In the genomic region with DNA sequence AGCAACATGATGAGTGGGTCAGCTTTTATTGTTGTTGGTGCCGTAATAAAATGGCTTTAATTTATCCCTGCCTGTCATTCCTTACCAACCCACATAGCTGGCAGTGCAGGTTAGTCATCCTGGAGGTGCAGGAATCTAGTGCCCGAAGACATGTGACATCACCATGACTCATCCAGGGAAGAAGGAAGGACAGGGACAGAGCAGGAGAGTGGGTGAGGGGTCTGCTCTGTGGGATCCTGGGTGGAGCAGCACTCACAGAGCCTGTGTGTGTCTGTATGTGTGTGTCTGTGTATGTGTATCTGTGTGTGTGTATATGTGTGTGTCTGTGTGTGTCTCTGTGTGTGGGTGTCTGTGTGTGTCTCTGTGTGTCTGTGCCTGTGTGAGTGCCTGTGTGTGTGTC, we compare ENCODE assay signal across 14 mouse cellular contexts. TPM values are rescaled to one million over a fixed set of nuclear protein-coding genes. Genes with fewer than 3 reads are reported as not detected.
DNase-seq lines count a peak whose midpoint lies in the region; ATAC-seq and TF ChIP-seq lines count a peak whose summit lies in the region.
"Had no signal": no experiment of that assay in that cellular context is flagged by ENCODE, and none has a peak within 500 bp of the region (broad histone marks: within the 10 kb centered on the region; RNA-seq: fewer than 3 reads in every experiment).

No protein-coding gene starts in this region.

- 85% methylated on average over 2 of the region's 2 CpGs for WGBS in forebrain, embryonic 13.5 days
- 84% methylated on average over 2 of the region's 2 CpGs for WGBS in forebrain, embryonic 11.5 days
- 86% methylated on average over 2 of the region's 2 CpGs for WGBS in midbrain, embryonic 13.5 days
- WGBS in midbrain, embryonic 10.5 days = 87% methylated on average over 2 of the region's 2 CpGs
- WGBS in embryonic facial prominence, embryonic 12.5 days = 85% methylated on average over 2 of the region's 2 CpGs
- 55% methylated on average over 2 of the region's 2 CpGs for WGBS in stomach, postnatal 0 days

- no peak overlapping the region for H3K27ac ChIP-seq in forebrain, embryonic 13.5 days
- H3K27ac ChIP-seq in forebrain, embryonic 11.5 days (ENCODE audit: low read depth, low read length) = no peak overlapping the region
- H3K27ac ChIP-seq in midbrain, embryonic 13.5 days = no peak overlapping the region
- H3K27ac ChIP-seq in midbrain, embryonic 10.5 days (replicated peaks) = no peak overlapping the region
- H3K27ac ChIP-seq in embryonic facial prominence, embryonic 12.5 days = 0 out of 2 replicates have a peak overlapping the region, but pooled peaks have one; percentile 11
- no peak overlapping the region for H3K27ac ChIP-seq in stomach, postnatal 0 days (replicated peaks)
- H3K27ac ChIP-seq: hindbrain, embryonic 13.5 days; liver, embryonic 13.5 days had no signal

- no peaks in the 10 kb centered on the region for H3K9me3 ChIP-seq in forebrain, embryonic 13.5 days (replicated peaks)
- H3K9me3 ChIP-seq in forebrain, embryonic 11.5 days (ENCODE audit: control insufficient read depth, low read length) = no peaks in the 10 kb centered on the region
- no peaks in the 10 kb centered on the region for H3K9me3 ChIP-seq in midbrain, embryonic 13.5 days
- no peaks in the 10 kb centered on the region for H3K9me3 ChIP-seq in midbrain, embryonic 10.5 days (replicated peaks)
- H3K9me3 ChIP-seq in embryonic facial prominence, embryonic 12.5 days = no peaks in the 10 kb centered on the region
- no peaks in the 10 kb centered on the region for H3K9me3 ChIP-seq in stomach, postnatal 0 days (ENCODE audit: control insufficient read depth, low read length)
- H3K9me3 ChIP-seq: hindbrain, embryonic 13.5 days; liver, embryonic 13.5 days had no signal

- no peaks in the 10 kb centered on the region for H3K27me3 ChIP-seq in forebrain, embryonic 13.5 days
- no peaks in the 10 kb centered on the region for H3K27me3 ChIP-seq in forebrain, embryonic 11.5 days (ENCODE audit: control insufficient read depth, insufficient read depth, low read length)
- no peaks in the 10 kb centered on the region for H3K27me3 ChIP-seq in midbrain, embryonic 13.5 days
- H3K27me3 ChIP-seq in midbrain, embryonic 10.5 days (ENCODE audit: low read depth, poor library complexity, severe bottlenecking) = no peaks in the 10 kb centered on the region
- H3K27me3 ChIP-seq in embryonic facial prominence, embryonic 12.5 days = no peaks in the 10 kb centered on the region
- no peaks in the 10 kb centered on the region for H3K27me3 ChIP-seq in stomach, postnatal 0 days (ENCODE audit: control insufficient read depth, insufficient read depth, low read length)
- H3K27me3 ChIP-seq: hindbrain, embryonic 13.5 days; liver, embryonic 13.5 days had no signal

- H3K4me1 ChIP-seq in forebrain, embryonic 13.5 days = no peaks in the 10 kb centered on the region
- H3K4me1 ChIP-seq in forebrain, embryonic 11.5 days (replicated peaks; ENCODE audit: control insufficient read depth, insufficient read depth, low read length) = no peaks in the 10 kb centered on the region
- H3K4me1 ChIP-seq in midbrain, embryonic 13.5 days (replicated peaks) = no peaks in the 10 kb centered on the region
- no peaks in the 10 kb centered on the region for H3K4me1 ChIP-seq in midbrain, embryonic 10.5 days
- no peaks in the 10 kb centered on the region for H3K4me1 ChIP-seq in embryonic facial prominence, embryonic 12.5 days
- H3K4me1 ChIP-seq in stomach, postnatal 0 days (replicated peaks; ENCODE audit: control insufficient read depth, insufficient read depth) = no peaks in the 10 kb centered on the region
- H3K4me1 ChIP-seq: hindbrain, embryonic 13.5 days; liver, embryonic 13.5 days had no signal

- peak; percentile 6; the same call in 1 of the 2 replicates for ATAC-seq in forebrain, embryonic 13.5 days
- no peak for ATAC-seq in forebrain, embryonic 11.5 days (replicated peaks; ENCODE audit: low FRiP score)
- 0 out of 2 replicates have a peak, but pooled peaks have one; percentile 27 for ATAC-seq in midbrain, embryonic 13.5 days
- ATAC-seq in embryonic facial prominence, embryonic 12.5 days (ENCODE audit: insufficient number of reproducible peaks, insufficient read depth, low FRiP score, low TSS enrichment) = peak; percentile 28; the same call in 1 of the 2 replicates
- peak; percentile 66; the same call in 1 of the 2 replicates for ATAC-seq in stomach, postnatal 0 days (ENCODE audit: low FRiP score, low TSS enrichment)

- H3K4me2 ChIP-seq in forebrain, embryonic 13.5 days = no peak overlapping the region
- H3K4me2 ChIP-seq in forebrain, embryonic 11.5 days (ENCODE audit: low read depth, low read length, severe bottlenecking) = no peak overlapping the region
- no peak overlapping the region for H3K4me2 ChIP-seq in midbrain, embryonic 13.5 days (replicated peaks)
- no peak overlapping the region for H3K4me2 ChIP-seq in embryonic facial prominence, embryonic 12.5 days (replicated peaks)
- no peak overlapping the region for H3K4me2 ChIP-seq in stomach, postnatal 0 days (replicated peaks; ENCODE audit: low read depth)
- H3K4me2 ChIP-seq: hindbrain, embryonic 13.5 days; liver, embryonic 13.5 days had no signal

- no peaks in the 10 kb centered on the region for H3K36me3 ChIP-seq in forebrain, embryonic 13.5 days (ENCODE audit: poor library complexity, severe bottlenecking)
- no peaks in the 10 kb centered on the region for H3K36me3 ChIP-seq in forebrain, embryonic 11.5 days (ENCODE audit: control insufficient read depth, insufficient read depth, low read length)
- no peaks in the 10 kb centered on the region for H3K36me3 ChIP-seq in midbrain, embryonic 13.5 days
- no peaks in the 10 kb centered on the region for H3K36me3 ChIP-seq in midbrain, embryonic 10.5 days
- no peaks in the 10 kb centered on the region for H3K36me3 ChIP-seq in embryonic facial prominence, embryonic 12.5 days
- H3K36me3 ChIP-seq in stomach, postnatal 0 days (ENCODE audit: control insufficient read depth, insufficient read depth, low read length) = no peaks in the 10 kb centered on the region
- H3K36me3 ChIP-seq: hindbrain, embryonic 13.5 days; liver, embryonic 13.5 days had no signal

- no peak overlapping the region for H3K9ac ChIP-seq in forebrain, embryonic 13.5 days
- no peak overlapping the region for H3K9ac ChIP-seq in forebrain, embryonic 11.5 days (ENCODE audit: low read length)
- no peak overlapping the region for H3K9ac ChIP-seq in midbrain, embryonic 13.5 days (replicated peaks)
- H3K9ac ChIP-seq in embryonic facial prominence, embryonic 12.5 days = no peak overlapping the region
- H3K9ac ChIP-seq in stomach, postnatal 0 days (ENCODE audit: low read length) = no peak overlapping the region
- H3K9ac ChIP-seq: hindbrain, embryonic 13.5 days; liver, embryonic 13.5 days had no signal

- H3K4me3 ChIP-seq in forebrain, embryonic 13.5 days = no peak overlapping the region
- H3K4me3 ChIP-seq in forebrain, embryonic 11.5 days (ENCODE audit: low read depth, low read length) = no peak overlapping the region
- H3K4me3 ChIP-seq in midbrain, embryonic 13.5 days (replicated peaks) = no peak overlapping the region
- H3K4me3 ChIP-seq in midbrain, embryonic 10.5 days = no peak overlapping the region
- no peak overlapping the region for H3K4me3 ChIP-seq in embryonic facial prominence, embryonic 12.5 days
- H3K4me3 ChIP-seq in stomach, postnatal 0 days (ENCODE audit: low read depth, low read length) = no peak overlapping the region
- H3K4me3 ChIP-seq: hindbrain, embryonic 13.5 days; liver, embryonic 13.5 days had no signal

- no peak for TF ChIP-seq EP300 in stomach, postnatal 0 days (optimal IDR thresholded peaks at IDR 0.05)

- no peak for TF ChIP-seq CTCF in stomach, postnatal 0 days (IDR thresholded peaks at IDR 0.05; ENCODE audit: low read depth)

- DNase-seq in forebrain, embryonic 11.5 days (ENCODE audit: low spot score) = no peak
- no peak for DNase-seq in midbrain, embryonic 10.5 days (ENCODE audit: low spot score)
- no peak for DNase-seq in stomach, postnatal 0 days (ENCODE audit: low spot score)
- no peak for DNase-seq in lung, adult 18-20 months
- DNase-seq in layer of hippocampus, postnatal 36 days = no peak
- DNase-seq: B cell, adult 2 months; cerebellum, adult 8-10 months; kidney, postnatal 25 days; liver, embryonic 13.5 days; lung, postnatal 36 days had no signal

RNA-seq across cellular contexts. Expression of gene Kl, which starts 44.2 kb away (rescaled TPM):
- 0.18 and 0.20 TPM in 2 replicates for polyA plus RNA-seq in forebrain, embryonic 13.5 days (2015; fragmentation: Nextera tagmentation; extraction: Ambion mirVana)
- 0.19 and 0.20 TPM in 2 replicates for polyA plus RNA-seq in forebrain, embryonic 11.5 days (2014; fragmentation: Nextera tagmentation; extraction: Ambion mirVana)
- 0.59 and 0.67 TPM in 2 replicates for polyA plus RNA-seq in midbrain, embryonic 13.5 days (2015; fragmentation: Nextera tagmentation; extraction: Ambion mirVana)
- 0.09 and 0.39 TPM in 2 replicates for polyA plus RNA-seq in midbrain, embryonic 10.5 days (2016; fragmentation: Nextera tagmentation; extraction: Ambion mirVana)
- polyA plus RNA-seq in embryonic facial prominence, embryonic 12.5 days (2016; fragmentation: Nextera tagmentation; extraction: Ambion mirVana) = 0.06 and 0.14 TPM in 2 replicates
- polyA plus RNA-seq in stomach, postnatal 0 days (2015; fragmentation: Nextera tagmentation; extraction: Ambion mirVana) = 0.27 and 0.30 TPM in 2 replicates
- total RNA-seq in layer of hippocampus, postnatal 36 days (2021) = 10 to 100 TPM in 1 of 2 experiments, 1 to 10 TPM in 1; 8.7 to 13.0 TPM
